Mouse (Mus musculus): ENCODE data around the gene Srf. TPM values are rescaled to one million over a fixed set of nuclear protein-coding genes. Genes with fewer than 3 reads are reported as not detected.

Srf gene
- total RNA-seq, 2 experiments from 2014 or later = 55.2 to 58.1 TPM

DNA sequence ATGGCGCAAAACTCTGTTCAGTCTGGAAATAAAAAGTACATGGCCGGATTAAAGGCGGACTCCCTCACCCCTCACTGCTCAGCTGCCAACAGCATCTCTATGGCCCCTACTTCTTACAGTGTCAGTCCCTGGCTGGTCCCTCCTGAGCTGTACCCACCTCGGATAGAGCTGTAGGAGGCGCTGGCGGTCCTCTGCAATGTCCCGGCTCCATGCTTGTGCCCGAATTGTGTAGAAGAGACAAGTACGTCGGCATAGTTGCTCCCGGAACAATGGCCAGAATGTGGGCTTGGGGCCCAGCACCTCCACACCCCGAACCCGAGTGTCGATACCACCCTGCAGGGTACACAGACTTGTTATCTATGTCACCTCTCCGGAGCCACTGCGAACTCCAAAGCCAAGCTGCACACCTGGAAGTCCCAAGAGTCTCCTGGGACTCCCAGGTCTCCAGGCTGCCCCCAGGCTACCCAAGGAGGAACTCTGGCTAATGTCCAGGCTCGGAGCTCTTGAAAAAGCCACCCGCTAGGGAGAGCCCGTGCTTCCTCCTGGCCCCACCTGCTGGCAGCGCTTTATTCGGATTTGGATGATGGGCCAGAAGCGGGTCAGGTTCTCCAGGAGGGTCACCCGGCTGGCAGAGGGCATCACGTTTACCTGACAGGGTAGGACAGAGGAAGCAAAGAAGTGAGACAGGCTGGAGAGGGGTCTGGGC, 33.9 kb downstream of the Srf start:
- intact Hi-C loops (cut with DNase I) = no loop called here

GRCm38 (mm10) chr17:46521174-46521573, 34.8 kb downstream of the Srf start:
- no peak for DNase-seq
- intact Hi-C loops (cut with DNase I) = no loop called here

More for the DNA sequence above, 33.9 kb downstream of the Srf start:
- no peak for DNase-seq

DNA sequence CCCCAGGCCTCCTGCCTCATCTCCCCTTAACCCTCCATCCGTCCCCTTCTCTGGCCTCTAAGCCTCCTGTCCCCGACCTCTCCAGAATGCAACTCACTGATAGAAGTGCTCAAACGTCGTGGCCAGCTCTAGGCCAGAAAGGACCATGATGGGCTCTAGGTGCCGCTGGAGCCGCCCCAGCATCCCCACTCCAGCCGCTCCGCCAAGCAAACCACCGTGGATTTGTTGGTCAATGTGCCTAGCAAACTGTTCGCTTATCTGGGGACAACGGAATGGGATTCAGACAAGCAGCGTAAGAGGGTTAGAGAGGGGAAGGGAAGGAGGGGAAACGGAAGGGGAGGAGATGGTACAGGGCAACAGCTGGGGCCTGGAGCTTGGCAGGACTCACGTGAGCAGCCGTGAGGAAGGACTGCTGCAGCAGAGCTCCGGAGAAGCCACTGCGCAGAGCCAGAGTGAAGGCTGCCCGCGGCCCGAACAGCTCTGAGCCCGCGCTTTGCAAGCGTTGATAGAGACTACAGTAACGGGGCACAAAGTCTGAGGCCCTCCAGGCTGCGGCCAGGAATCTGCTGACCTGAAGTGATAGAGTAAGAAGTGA, 35.5 kb downstream of the Srf start:
- DNase-seq = no peak
- intact Hi-C loops (cut with DNase I) = no loop called here

GRCm38 (mm10) chr17:46519971-46520370, 36.0 kb downstream of the Srf start:
- no peak for DNase-seq

DNA sequence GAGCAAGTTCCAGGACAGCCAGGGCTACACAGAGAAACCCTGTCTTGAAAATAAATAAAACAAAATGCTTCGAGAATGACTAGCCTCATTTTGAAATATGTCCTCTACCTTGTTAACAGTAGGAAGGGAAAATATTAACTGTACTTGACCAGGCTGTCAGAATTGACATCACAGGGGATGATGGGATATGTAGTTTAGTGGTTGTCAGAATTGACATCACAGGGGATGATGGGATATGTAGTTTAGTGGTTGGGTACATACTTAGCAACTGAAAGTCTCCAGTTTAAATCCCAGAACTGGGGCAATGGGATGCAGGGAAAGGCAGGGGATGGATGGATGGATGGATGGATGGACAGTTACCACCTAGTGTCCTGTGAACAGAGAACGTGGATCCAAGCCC, 42.6 kb downstream of the Srf start:
- no peak for DNase-seq
- intact Hi-C loops (cut with DNase I) = no loop called here

More at GRCm38 (mm10) chr17:46519971-46520370, 36.0 kb downstream of the Srf start:
- intact Hi-C loops (cut with DNase I) = no loop called here

DNA sequence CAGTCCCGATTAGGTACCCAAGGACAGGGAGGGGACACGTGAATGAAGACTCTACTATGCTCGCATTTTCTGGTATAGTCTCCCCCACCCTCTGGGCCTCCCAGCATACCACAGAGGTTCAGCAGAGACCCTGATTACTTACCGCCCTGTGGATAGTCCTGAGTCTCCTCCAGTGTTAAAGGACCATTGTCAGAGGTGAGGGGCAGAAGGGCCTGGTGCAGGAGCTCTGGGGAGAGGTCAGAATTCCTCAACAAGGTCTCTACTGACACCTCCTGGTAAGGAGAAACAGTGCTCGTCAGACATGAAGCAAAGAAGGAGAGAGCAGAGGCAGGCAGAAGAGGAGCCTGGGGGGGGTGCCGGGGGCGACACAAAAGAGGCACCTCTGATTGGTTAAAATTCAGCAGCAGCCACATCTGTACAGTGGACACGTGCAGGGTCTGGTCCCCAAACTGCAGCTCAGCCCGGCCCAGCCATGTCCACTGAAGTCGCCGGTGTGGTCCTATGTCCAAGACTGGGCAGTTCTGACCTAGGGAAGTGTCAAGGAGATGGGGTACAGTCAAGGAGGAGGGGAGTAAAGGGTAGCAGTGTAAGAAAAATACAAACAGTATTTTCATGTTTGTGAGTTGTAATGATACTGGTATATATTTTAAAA, 44.8 kb downstream of the Srf start:
- DNase-seq = no peak
- intact Hi-C loops (cut with DNase I) = no loop called here

DNA sequence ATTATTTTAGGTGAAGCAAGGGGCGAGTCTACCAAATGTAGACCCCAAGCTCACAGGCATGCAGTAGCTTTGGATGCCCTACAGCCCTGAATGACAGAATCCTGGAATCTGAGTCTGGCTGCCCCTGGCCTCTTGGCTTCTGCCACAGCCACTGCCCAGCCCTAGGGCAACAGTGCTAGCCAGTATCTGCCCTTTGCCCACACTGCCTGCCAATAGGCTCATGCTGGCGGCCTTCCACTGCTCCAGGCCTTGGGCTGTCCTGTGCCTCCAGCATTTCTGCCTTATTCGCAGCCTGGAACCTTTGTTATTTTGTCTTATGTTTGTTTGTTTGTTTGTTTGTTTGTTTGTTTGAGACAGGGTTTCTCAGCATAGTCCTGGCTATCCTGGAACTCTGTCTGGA, 50.4 kb downstream of the Srf start:
- intact Hi-C loops (cut with DNase I) = no loop called here
- no peak for DNase-seq

DNA sequence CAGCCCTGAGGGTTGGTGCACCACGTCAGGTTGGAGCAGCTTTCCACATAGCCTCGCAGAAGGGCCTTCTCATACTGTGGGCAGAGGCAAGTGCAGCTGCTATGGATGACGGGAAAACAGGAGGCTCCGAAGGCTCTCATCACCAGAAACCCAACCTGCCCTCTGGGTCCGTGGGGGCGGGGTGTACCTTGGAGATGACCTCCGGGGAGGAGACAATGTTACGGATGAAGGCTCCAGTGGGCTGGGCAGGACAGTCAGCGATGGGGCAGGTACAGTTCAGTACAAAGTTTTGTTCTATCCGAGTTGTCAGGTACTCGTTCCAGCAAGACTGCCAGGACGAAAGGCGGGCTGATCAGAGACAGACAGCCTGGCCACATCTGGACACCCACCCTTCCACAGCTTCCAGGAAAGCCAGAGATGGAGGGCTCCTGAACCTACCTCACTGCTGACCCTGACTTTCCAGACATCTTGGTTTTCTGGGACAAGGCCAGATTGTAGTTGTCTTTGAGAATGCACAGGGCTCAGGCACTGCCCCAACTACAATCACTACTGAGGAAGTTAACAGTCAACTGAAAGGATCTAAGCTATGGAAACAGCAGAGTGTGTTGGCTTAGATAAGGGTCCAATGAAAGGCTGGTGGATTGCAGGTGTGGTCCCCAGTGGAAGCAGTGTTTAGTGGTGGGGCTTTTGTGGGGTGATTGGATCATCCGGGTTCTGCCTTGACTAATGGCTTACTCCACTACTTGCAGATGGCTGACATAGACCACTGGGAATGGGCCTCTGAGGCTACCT, 51.9 kb downstream of the Srf start:
- no peak for DNase-seq
- intact Hi-C loops (cut with DNase I) = no loop called here

GRCm38 (mm10) chr17:46502775-46503174, 53.2 kb downstream of the Srf start:
- intact Hi-C loops (cut with DNase I) = no loop called here
- no peak for DNase-seq

Small RNA genes lying within 50 kb of the gene (microRNA-seq; reads per million reads assigned to microRNA genes)
- 1.8 reads per million for gene Mir6976

Other genes with a start within 250 kb of the Srf start
- gene Abcc10, start 227.8 kb downstream of the Srf start, total RNA-seq (2021) = 1 to 10 TPM; 9.7 to 9.9 TPM
- gene Zfp318, start 172.4 kb downstream of the Srf start, total RNA-seq (2021) = 10 to 100 TPM; 93.1 to 96.1 TPM
- 1 to 10 TPM; 2.6 to 4.7 TPM for gene Crip3, start 127.2 kb downstream of the Srf start, total RNA-seq (2021)
- under 1 TPM; 0.28 to 0.62 TPM for gene Slc22a7, start 117.7 kb downstream of the Srf start, total RNA-seq (2021)
- gene Ttbk1, start 68.5 kb downstream of the Srf start, total RNA-seq (2021) = 10 to 100 TPM; 86.7 to 88.6 TPM
- 1 to 10 TPM; 6.0 to 7.1 TPM for gene Dnph1, start 59.5 kb downstream of the Srf start, total RNA-seq (2021)
- gene Cul9, start 9.8 kb downstream of the Srf start, total RNA-seq (2021) = 10 to 100 TPM; 48.0 to 49.9 TPM
- 10 to 100 TPM; 29.8 to 30.6 TPM for gene Ptk7, start 73.3 kb upstream of the Srf start, total RNA-seq (2021)
- 10 to 100 TPM; 18.9 to 20.4 TPM for gene Klc4, start 89.8 kb upstream of the Srf start, total RNA-seq (2021)
- gene Mrpl2, start 90.1 kb upstream of the Srf start, total RNA-seq (2021) = 10 to 100 TPM; 34.3 to 43.6 TPM
- 10 to 100 TPM; 64.7 to 71.0 TPM for gene Cul7, start 94.2 kb upstream of the Srf start, total RNA-seq (2021)
- gene Rrp36, start 118.2 kb upstream of the Srf start, total RNA-seq (2021) = 10 to 100 TPM; 19.0 to 22.7 TPM
- 100 to 1,000 TPM; 135 to 147 TPM for gene Mea1, start 122.6 kb upstream of the Srf start, total RNA-seq (2021)
- 100 to 1,000 TPM; 151 to 155 TPM for gene Klhdc3, start 124.7 kb upstream of the Srf start, total RNA-seq (2021)
- 100 to 1,000 TPM in 1 of 2 experiments, 10 to 100 TPM in 1; 99.6 to 100 TPM for gene Ppp2r5d, start 148.9 kb upstream of the Srf start, total RNA-seq (2021)
- 10 to 100 TPM; 30.9 to 32.0 TPM for gene Pex6, start 155.3 kb upstream of the Srf start, total RNA-seq (2021)
- under 1 TPM; 0.88 to 0.89 TPM for gene Gnmt, start 173.0 kb upstream of the Srf start, total RNA-seq (2021)
- 10 to 100 TPM; 50.8 to 53.2 TPM for gene Cnpy3, start 196.0 kb upstream of the Srf start, total RNA-seq (2021)
- not detected for gene Ptcra, start 207.5 kb upstream of the Srf start, total RNA-seq (2021)
- gene 2310039H08Rik, start 216.5 kb upstream of the Srf start, total RNA-seq (2021) = 10 to 100 TPM; 18.7 to 21.1 TPM
- 10 to 100 TPM; 47.3 to 58.3 TPM for gene Rpl7l1, start 226.5 kb upstream of the Srf start, total RNA-seq (2021)